Mouse (Mus musculus) kidney, embryonic 15.5 days (tissue): ENCODE measurements around the gene Susd2. TPM values are rescaled to one million over a fixed set of nuclear protein-coding genes. Genes with fewer than 3 reads are reported as not detected.

Experiments used
- ATAC-seq: fragments of 200-750 bp; cut with Nextera tagmentation; replicated peaks from 2 replicates; pipeline ENCODE4 v1.8.0; 2017; ENCODE audit warnings: moderate TSS enrichment; ENCODE audit not compliant: low FRiP score
- H3K27ac ChIP-seq: fragments of 300-500 bp; sonication (generic); 2 replicates; pipeline ENCODE4 v1.5.1; 2015; ENCODE audit warnings: mild to moderate bottlenecking, inconsistent platforms
- H3K27me3 ChIP-seq: fragments of 300-500 bp; sonication (generic); 2 replicates; pipeline ENCODE4 v1.6.1; 2015; ENCODE audit warnings: inconsistent platforms
- H3K36me3 ChIP-seq: fragments of 300-500 bp; sonication (generic); 2 replicates; pipeline ENCODE4 v1.6.1; 2015; ENCODE audit warnings: inconsistent platforms
- H3K4me1 ChIP-seq: fragments of 300-500 bp; sonication (generic); 2 replicates; pipeline ENCODE4 v1.6.1; 2015; ENCODE audit warnings: inconsistent platforms
- H3K4me2 ChIP-seq: fragments of 300-500 bp; sonication (generic); 2 replicates; pipeline ENCODE4 v1.6.1; 2015; ENCODE audit warnings: moderate library complexity, mild to moderate bottlenecking, inconsistent platforms
- H3K4me3 ChIP-seq: fragments of 300-500 bp; sonication (generic); replicated peaks from 2 replicates; pipeline ENCODE4 v1.5.1; 2015; ENCODE audit warnings: mild to moderate bottlenecking, inconsistent platforms
- H3K9ac ChIP-seq: fragments of 300-500 bp; sonication (generic); 2 replicates; pipeline ENCODE4 v1.6.1; 2015; ENCODE audit warnings: mild to moderate bottlenecking, inconsistent platforms
- H3K9me3 ChIP-seq: fragments of 300-500 bp; sonication (generic); replicated peaks from 2 replicates; pipeline ENCODE4 v1.6.1; 2016; ENCODE audit warnings: inconsistent platforms
- WGBS: fragments of 180-500 bp; shearing (Covaris S2); methylation state at CpG from one replicate; pipeline ENCODE4 v1.1.7; 2015; ENCODE audit warnings: mixed read lengths; 5-methylcytosine and 5-hydroxymethylcytosine counted together
- polyA plus RNA-seq: library from polyadenylated mRNA; unstranded; fragments of >200 nt; fragmentation: Nextera tagmentation; extraction: Ambion mirVana; gene quantifications from 2 replicates; pipeline ENCODE4 v1.2.1, GENCODE M21; 2015

Susd2 gene
- 16.5 and 22.6 TPM in 2 replicates for polyA plus RNA-seq

GRCm38 (mm10) chr10:75643741-75644343 lies at the start of gene Susd2:
Susd2 (minus strand) TSS chr10:75644008.
- H3K27me3 ChIP-seq, result no peaks in the 10 kb centered on the region
- no peaks in the 10 kb centered on the region for H3K9me3 ChIP-seq
- 0 out of 2 replicates have a peak within 1 kb of the TSS, but pooled peaks have one; percentile 0 for H3K4me3 ChIP-seq
- peak; percentile 84 for ATAC-seq
- peaks cover 23% of the 10 kb centered on the region for H3K36me3 ChIP-seq
- H3K9ac ChIP-seq, result peak within 1 kb of the TSS; percentile 10; the same call in 1 of the 2 replicates
- 4% methylated on average over 11 of the region's 11 CpGs for WGBS
- H3K4me2 ChIP-seq, result peak within 1 kb of the TSS; percentile 42
- peak within 1 kb of the TSS; percentile 78 for H3K27ac ChIP-seq
- H3K4me1 ChIP-seq, result peaks cover 23% of the 10 kb centered on the region

- H3K4me1 ChIP-seq, result peaks cover 6% of the 10 kb centered on the region
- H3K4me2 ChIP-seq, result no peak overlapping the region
- no peak overlapping the region for H3K4me3 ChIP-seq
- no peak overlapping the region for H3K9ac ChIP-seq
- WGBS, result 96% methylated on average over 2 of the region's 2 CpGs
- H3K27ac ChIP-seq, result no peak overlapping the region
- ATAC-seq, result no peak
- H3K9me3 ChIP-seq, result no peaks in the 10 kb centered on the region
- H3K27me3 ChIP-seq, result no peaks in the 10 kb centered on the region
- H3K36me3 ChIP-seq, result peaks cover 74% of the 10 kb centered on the region
Measured at GRCm38 (mm10) chr10:75688598-75688997, 44.8 kb upstream of the Susd2 start.

GRCm38 (mm10) chr10:75686724-75687123 lies 42.9 kb upstream of the Susd2 start:
- Histone ChIP-seq H3K27ac (no peak overlapping the region), H3K4me3 (no peak overlapping the region), H3K27me3 (no peaks in the 10 kb centered on the region), H3K9me3 (no peaks in the 10 kb centered on the region), H3K4me1 (no peaks in the 10 kb centered on the region), H3K4me2 (no peak overlapping the region), H3K36me3 (peaks cover 73% of the 10 kb centered on the region), H3K9ac (no peak overlapping the region)
- WGBS, result 80% methylated on average over 4 of the region's 4 CpGs
- no peak for ATAC-seq

GRCm38 (mm10) chr10:75684035-75685004 lies 40.5 kb upstream of the Susd2 start:
- Histone ChIP-seq H3K4me2 (no peak overlapping the region), H3K9ac (no peak overlapping the region), H3K27me3 (no peaks in the 10 kb centered on the region), H3K27ac (no peak overlapping the region), H3K4me3 (no peak overlapping the region), H3K4me1 (no peaks in the 10 kb centered on the region), H3K9me3 (no peaks in the 10 kb centered on the region), H3K36me3 (peaks cover 72% of the 10 kb centered on the region)
- whole genome bisulfite sequencing, result 72% methylated on average over 12 of the region's 12 CpGs
- no peak for ATAC-seq

GRCm38 (mm10) chr10:75680574-75681001 lies 36.8 kb upstream of the Susd2 start:
- H3K27me3 ChIP-seq, result no peaks in the 10 kb centered on the region
- WGBS, result 93% methylated on average over 10 of the region's 10 CpGs
- peaks cover 56% of the 10 kb centered on the region for H3K36me3 ChIP-seq
- H3K27ac ChIP-seq, result no peak overlapping the region
- ATAC-seq, result no peak
- H3K4me2 ChIP-seq, result no peak overlapping the region
- H3K4me3 ChIP-seq, result no peak overlapping the region
- H3K9ac ChIP-seq, result no peak overlapping the region
- peaks cover 9% of the 10 kb centered on the region; the same call in 1 of the 2 replicates for H3K4me1 ChIP-seq
- no peaks in the 10 kb centered on the region for H3K9me3 ChIP-seq

GRCm38 (mm10) chr10:75679204-75679603 lies 35.4 kb upstream of the Susd2 start:
- H3K36me3 ChIP-seq, result peaks cover 53% of the 10 kb centered on the region
- H3K27ac ChIP-seq, result no peak overlapping the region
- ATAC-seq, result no peak
- no peak overlapping the region for H3K4me3 ChIP-seq
- no peaks in the 10 kb centered on the region for H3K9me3 ChIP-seq
- no peak overlapping the region for H3K9ac ChIP-seq
- WGBS, result 90% methylated on average over 6 of the region's 6 CpGs
- no peak overlapping the region for H3K4me2 ChIP-seq
- H3K27me3 ChIP-seq, result no peaks in the 10 kb centered on the region
- peaks cover 9% of the 10 kb centered on the region; the same call in 1 of the 2 replicates for H3K4me1 ChIP-seq

- peaks cover 9% of the 10 kb centered on the region; the same call in 1 of the 2 replicates for H3K4me1 ChIP-seq
- H3K27me3 ChIP-seq, result no peaks in the 10 kb centered on the region
- no peak overlapping the region for H3K9ac ChIP-seq
- peaks cover 46% of the 10 kb centered on the region for H3K36me3 ChIP-seq
- WGBS, result 85% methylated on average over 5 of the region's 5 CpGs
- H3K4me3 ChIP-seq, result no peak overlapping the region
- ATAC-seq, result no peak
- H3K4me2 ChIP-seq, result no peak overlapping the region
- H3K9me3 ChIP-seq, result no peaks in the 10 kb centered on the region
- H3K27ac ChIP-seq, result no peak overlapping the region
Measured at GRCm38 (mm10) chr10:75677989-75678388, 34.2 kb upstream of the Susd2 start.

- H3K27ac ChIP-seq, result peak overlapping the region; percentile 59
- H3K4me2 ChIP-seq, result no peak overlapping the region
- H3K4me3 ChIP-seq, result no peak overlapping the region
- no peak for ATAC-seq
- no peaks in the 10 kb centered on the region for H3K9me3 ChIP-seq
- H3K9ac ChIP-seq, result no peak overlapping the region
- peaks cover 9% of the 10 kb centered on the region; the same call in 1 of the 2 replicates for H3K4me1 ChIP-seq
- no peaks in the 10 kb centered on the region for H3K27me3 ChIP-seq
- WGBS, result 84% methylated on average over 2 of the region's 2 CpGs
- H3K36me3 ChIP-seq, result peaks cover 42% of the 10 kb centered on the region
Measured at GRCm38 (mm10) chr10:75677571-75677970, 33.8 kb upstream of the Susd2 start.

- no peak for ATAC-seq
- H3K9me3 ChIP-seq, result no peaks in the 10 kb centered on the region
- H3K27ac ChIP-seq, result peak overlapping the region; percentile 59
- no peak overlapping the region for H3K4me2 ChIP-seq
- H3K27me3 ChIP-seq, result no peaks in the 10 kb centered on the region
- H3K4me3 ChIP-seq, result no peak overlapping the region
- H3K36me3 ChIP-seq, result peaks cover 38% of the 10 kb centered on the region
- 74% methylated on average over 7 of the region's 7 CpGs for WGBS
- no peak overlapping the region for H3K9ac ChIP-seq
- peaks cover 9% of the 10 kb centered on the region; the same call in 1 of the 2 replicates for H3K4me1 ChIP-seq
Measured at GRCm38 (mm10) chr10:75676819-75677565, 33.2 kb upstream of the Susd2 start.

GRCm38 (mm10) chr10:75676286-75676685 lies 32.5 kb upstream of the Susd2 start:
- no peak for ATAC-seq
- H3K4me2 ChIP-seq, result no peak overlapping the region

GRCm38 (mm10) chr10:75675594-75675993 lies 31.8 kb upstream of the Susd2 start:
- H3K4me3 ChIP-seq, result no peak overlapping the region
- H3K4me2 ChIP-seq, result no peak overlapping the region
- H3K27me3 ChIP-seq, result no peaks in the 10 kb centered on the region
- peaks cover 33% of the 10 kb centered on the region for H3K36me3 ChIP-seq
- peaks cover 9% of the 10 kb centered on the region; the same call in 1 of the 2 replicates for H3K4me1 ChIP-seq
- ATAC-seq, result no peak
- H3K27ac ChIP-seq, result no peak overlapping the region
- H3K9me3 ChIP-seq, result no peaks in the 10 kb centered on the region
- no peak overlapping the region for H3K9ac ChIP-seq
- WGBS, result 89% methylated on average over 8 of the region's 8 CpGs

More at GRCm38 (mm10) chr10:75676286-75676685, 32.5 kb upstream of the Susd2 start:
- WGBS, result 73% methylated on average over 2 of the region's 2 CpGs
- H3K4me3 ChIP-seq, result no peak overlapping the region
- no peaks in the 10 kb centered on the region for H3K9me3 ChIP-seq
- H3K4me1 ChIP-seq, result peaks cover 9% of the 10 kb centered on the region; the same call in 1 of the 2 replicates
- H3K9ac ChIP-seq, result no peak overlapping the region
- peaks cover 34% of the 10 kb centered on the region for H3K36me3 ChIP-seq
- H3K27ac ChIP-seq, result 0 out of 2 replicates have a peak overlapping the region, but pooled peaks have one; percentile 28
- H3K27me3 ChIP-seq, result no peaks in the 10 kb centered on the region
